Mouse (Mus musculus) lung, postnatal 0 days (tissue): ENCODE measurements around the gene Chm. TPM values are rescaled to one million over a fixed set of nuclear protein-coding genes. Genes with fewer than 3 reads are reported as not detected.
"Not testable (repeated sequence)": the region's sequence is repeated elsewhere in the genome, so short reads cannot be mapped to it uniquely, and the experiment has no call there.

ENCODE experiments used
- ATAC-seq: fragments of 200-750 bp; cut with Nextera tagmentation; 2 replicates; pipeline ENCODE4 v1.8.0; 2017; ENCODE audit warnings: moderate library complexity
- DNase-seq: peaks from one replicate; pipeline ENCODE4 v3.0.0-alpha.2; 2016; ENCODE audit warnings: low spot score
- H3K27ac ChIP-seq: fragments of 300-500 bp; sonication (generic); 2 replicates; pipeline ENCODE4 v1.5.1; 2014; ENCODE audit warnings: antibody characterized with exemption, mild to moderate bottlenecking, low read length, mixed read lengths
- H3K27me3 ChIP-seq: fragments of 300-500 bp; sonication (generic); replicated peaks from 2 replicates; pipeline ENCODE4 v1.6.1; 2014; ENCODE audit warnings: low read length, mixed read lengths; ENCODE audit not compliant: insufficient read depth
- H3K36me3 ChIP-seq: fragments of 300-500 bp; sonication (generic); 2 replicates; pipeline ENCODE4 v1.6.1; 2014; ENCODE audit warnings: low read length, mixed read lengths; ENCODE audit not compliant: insufficient read depth
- H3K4me1 ChIP-seq: fragments of 300-500 bp; sonication (generic); 2 replicates; pipeline ENCODE4 v1.6.1; 2014; ENCODE audit warnings: antibody characterized with exemption, low read depth, low read length, mixed read lengths; ENCODE audit not compliant: insufficient read depth
- H3K4me2 ChIP-seq: fragments of 300-500 bp; sonication (generic); replicated peaks from 2 replicates; pipeline ENCODE4 v1.6.1; 2014; ENCODE audit warnings: low read depth, mild to moderate bottlenecking, low read length, moderate library complexity, mixed read lengths
- H3K4me3 ChIP-seq: fragments of 300-500 bp; sonication (generic); 2 replicates; pipeline ENCODE4 v1.5.1; 2014; ENCODE audit warnings: low read depth, low read length
- H3K9ac ChIP-seq: fragments of 300-500 bp; sonication (generic); replicated peaks from 2 replicates; pipeline ENCODE4 v1.6.1; 2014; ENCODE audit warnings: low read depth, mild to moderate bottlenecking
- H3K9me3 ChIP-seq: fragments of 300-500 bp; sonication (generic); 2 replicates; pipeline ENCODE4 v1.6.1; 2016; ENCODE audit warnings: low read length, mixed read lengths
- CTCF ChIP-seq: IDR thresholded peaks from 2 replicates; pipeline ENCODE4 v1.5.1; 2016; ENCODE audit warnings: antibody characterized with exemption, mild to moderate bottlenecking
- EP300 ChIP-seq: IDR thresholded peaks from 2 replicates; pipeline ENCODE4 v1.6.1; 2016; ENCODE audit warnings: antibody characterized with exemption, mild to moderate bottlenecking, control low read depth
- WGBS: fragments of 180-500 bp; shearing (Covaris S2); extraction: QIAGEN DNeasy Blood & Tissue Kit; methylation state at CpG from one replicate; pipeline ENCODE4 v1.1.7; 2014; 5-methylcytosine and 5-hydroxymethylcytosine counted together
- polyA plus RNA-seq: library from polyadenylated mRNA; unstranded; fragments of >200 nt; fragmentation: Nextera tagmentation; extraction: Ambion mirVana; gene quantifications from 2 replicates; pipeline ENCODE4 v1.2.1, GENCODE M21; 2015

The Chm gene
- 7.8 and 8.2 TPM in 2 replicates for polyA plus RNA-seq

DNA sequence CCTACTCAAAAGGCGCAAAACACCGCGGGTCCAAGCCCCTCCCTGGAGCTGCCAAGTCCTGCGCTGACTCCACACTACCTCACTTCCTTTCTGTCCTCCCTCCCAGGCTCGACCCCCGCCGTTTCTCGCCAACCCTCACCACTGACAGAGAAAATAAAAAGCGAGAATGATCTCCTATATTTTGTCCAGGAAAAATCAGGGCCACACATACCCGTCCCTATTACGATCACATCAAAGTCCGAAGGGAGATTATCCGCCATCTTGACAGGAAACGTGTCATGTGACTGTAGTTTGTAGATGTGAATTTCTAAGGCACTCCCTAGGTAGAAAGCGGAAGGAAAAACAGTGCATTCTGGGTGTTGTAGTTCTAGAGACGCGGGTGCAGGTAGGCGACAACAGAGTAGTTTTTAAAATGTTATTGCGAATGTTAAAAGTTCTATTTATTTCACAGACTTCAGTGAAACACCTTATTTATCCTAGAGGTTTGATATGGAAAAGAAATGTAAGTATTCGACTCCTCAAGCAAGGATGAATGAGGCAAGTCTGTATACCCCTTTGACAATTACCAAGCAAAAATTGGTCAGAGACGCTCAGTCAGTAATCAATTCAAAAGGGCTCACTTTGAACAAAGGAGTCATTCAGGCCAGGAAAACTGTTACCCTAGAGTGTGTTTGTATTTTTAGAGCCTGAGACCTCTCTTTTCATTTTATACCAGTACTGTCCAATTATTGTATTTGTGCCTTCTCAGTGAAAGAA, at the start of gene Chm:
TSS of gene Chm (minus strand) at position 288 of the 756 bp plus-strand sequence.
- DNase-seq (peak; percentile 90), ATAC-seq (peak; percentile 94)
- Histone ChIP-seq H3K9me3 (no peaks in the 10 kb centered on the region), H3K4me3 (peak within 1 kb of the TSS; percentile 60), H3K27ac (peak within 1 kb of the TSS; percentile 60), H3K9ac (peak within 1 kb of the TSS; percentile 43), H3K4me1 (no peaks in the 10 kb centered on the region), H3K36me3 (no peaks in the 10 kb centered on the region), H3K27me3 (no peaks in the 10 kb centered on the region), H3K4me2 (peak within 1 kb of the TSS; percentile 50)
- WGBS: 5% methylated on average over 21 of the region's 21 CpGs
- TF ChIP-seq EP300: no peak
- TF ChIP-seq CTCF: no peak

DNA sequence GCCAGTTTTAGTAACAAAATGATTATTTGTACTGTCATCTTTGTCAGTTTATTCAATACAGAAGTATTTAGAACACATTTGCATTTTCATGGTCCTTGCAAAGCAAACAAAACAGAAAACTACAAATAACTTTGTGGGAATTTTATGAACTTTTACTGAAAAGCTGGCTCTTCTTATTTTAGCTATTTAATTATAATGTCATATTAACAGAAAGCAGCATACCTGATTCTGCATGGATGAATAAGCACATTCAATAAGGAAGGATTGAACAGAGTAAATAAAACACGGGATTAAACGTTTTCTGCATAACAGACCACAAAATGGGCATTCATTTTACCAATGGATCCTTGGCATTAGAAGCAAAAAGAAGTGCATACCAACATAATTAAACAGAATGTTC, 8.6 kb upstream of the Chm start:
- 32% methylated on average over 2 of the region's 2 CpGs for WGBS
- H3K27ac ChIP-seq: no peak overlapping the region
- TF ChIP-seq EP300 (no peak), CTCF (no peak)

DNA sequence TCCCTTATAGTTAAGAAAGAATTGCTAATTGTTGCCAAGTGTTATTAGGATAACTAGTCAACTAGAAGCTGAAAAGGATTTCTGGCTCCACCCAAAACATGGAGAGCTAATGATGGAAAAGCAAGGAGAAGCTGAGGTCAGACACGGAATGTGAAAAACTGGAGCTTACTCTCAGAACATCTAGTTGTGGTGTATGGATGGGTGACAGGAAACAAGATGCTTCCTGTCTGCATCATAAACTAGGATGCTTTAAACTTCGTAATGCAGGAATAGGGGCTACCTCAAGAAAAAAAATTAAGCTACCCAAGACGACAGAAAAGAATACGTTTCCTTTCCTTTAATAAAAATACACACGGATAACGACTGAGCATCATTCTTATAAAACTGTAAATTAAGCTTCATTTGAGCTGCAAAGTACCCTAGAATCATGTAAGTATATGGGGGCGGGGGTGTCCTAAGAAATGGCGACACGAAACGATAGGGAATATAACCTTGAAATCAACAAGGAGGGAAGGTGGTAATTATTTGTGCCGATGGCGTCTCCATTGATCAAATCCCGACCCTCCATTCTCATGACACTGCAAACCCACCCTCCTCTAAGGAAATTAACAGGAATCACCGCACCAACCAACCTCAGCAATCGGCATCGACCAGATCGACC, 618 bp downstream of the Chm start:
- H3K4me1 ChIP-seq: no peaks in the 10 kb centered on the region
- H3K27ac ChIP-seq: peak overlapping the region; percentile 60
- ATAC-seq (0 out of 2 replicates have a peak, but pooled peaks have one; percentile 5), DNase-seq (no peak)
- H3K4me2 ChIP-seq: peak overlapping the region; percentile 50
- peak overlapping the region; percentile 60 for H3K4me3 ChIP-seq
- no peaks in the 10 kb centered on the region for H3K36me3 ChIP-seq
- peak overlapping the region; percentile 43 for H3K9ac ChIP-seq
- TF ChIP-seq EP300 (no peak), CTCF (no peak)
- 4% methylated on average over 17 of the region's 17 CpGs for WGBS
- no peaks in the 10 kb centered on the region for H3K27me3 ChIP-seq
- H3K9me3 ChIP-seq: no peaks in the 10 kb centered on the region

More for the DNA sequence above, 8.6 kb upstream of the Chm start:
- ATAC-seq: no peak
- no peaks in the 10 kb centered on the region for H3K36me3 ChIP-seq
- H3K4me3 ChIP-seq: no peak overlapping the region
- H3K27me3 ChIP-seq: no peaks in the 10 kb centered on the region
- no peaks in the 10 kb centered on the region for H3K4me1 ChIP-seq
- no peak overlapping the region for H3K4me2 ChIP-seq
- H3K9me3 ChIP-seq: no peaks in the 10 kb centered on the region
- DNase-seq: no peak
- H3K9ac ChIP-seq: no peak overlapping the region

DNA sequence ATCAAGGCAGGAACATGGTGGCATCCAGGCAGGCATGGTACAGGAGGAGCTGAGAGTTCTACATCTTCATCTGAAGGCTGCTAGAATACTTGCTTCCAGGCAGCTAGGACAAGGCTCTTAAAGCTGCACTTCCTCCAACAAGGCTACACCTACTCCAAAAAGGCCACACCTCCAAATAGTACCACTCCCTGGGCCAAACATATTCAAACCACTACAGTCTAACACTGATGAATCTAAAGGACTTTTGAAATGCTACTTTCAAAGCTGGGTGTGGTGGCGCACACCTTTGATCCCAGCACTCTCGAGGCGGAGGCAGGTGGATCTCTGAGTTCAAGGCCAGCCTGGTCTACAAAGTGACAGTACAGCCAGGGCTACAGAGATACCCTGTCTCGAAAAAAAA, 4.5 kb downstream of the Chm start:
- not testable (repeated sequence) for H3K36me3 ChIP-seq
- WGBS: 72% methylated on average over 4 of the region's 4 CpGs

DNA sequence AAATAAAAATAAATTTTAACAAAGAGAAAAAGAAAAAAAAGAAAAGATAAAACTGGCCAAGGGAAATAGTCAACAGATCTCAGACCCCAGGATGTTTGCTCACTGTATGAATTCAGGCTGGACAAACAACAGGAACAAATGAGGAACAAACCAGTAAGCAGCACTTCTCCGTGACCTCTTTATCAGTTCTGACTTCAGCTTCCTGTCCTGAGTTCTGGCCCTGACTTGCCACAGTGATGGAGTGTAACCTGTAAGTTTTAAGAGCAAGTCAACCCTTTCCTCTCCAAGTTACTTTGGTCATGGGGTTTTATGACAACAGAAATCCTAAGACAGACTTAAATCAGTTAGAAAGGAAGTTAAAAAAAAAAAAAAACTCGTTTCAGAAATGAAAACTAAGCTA, 12.6 kb downstream of the Chm start:
- Histone ChIP-seq H3K4me2 (no peak overlapping the region), H3K4me1 (no peaks in the 10 kb centered on the region), H3K4me3 (no peak overlapping the region), H3K36me3 (no peaks in the 10 kb centered on the region), H3K27ac (no peak overlapping the region), H3K9me3 (no peaks in the 10 kb centered on the region), H3K27me3 (no peaks in the 10 kb centered on the region), H3K9ac (no peak overlapping the region)
- TF ChIP-seq EP300 (no peak), CTCF (no peak)
- DNase-seq (no peak), ATAC-seq (no peak)
- WGBS: 36% methylated on average over 2 of the region's 2 CpGs

More for the DNA sequence above, 4.5 kb downstream of the Chm start:
- not testable (repeated sequence) for ATAC-seq, H3K9me3 ChIP-seq, H3K27ac ChIP-seq, H3K9ac ChIP-seq, DNase-seq, H3K4me1 ChIP-seq, H3K4me2 ChIP-seq, H3K27me3 ChIP-seq, H3K4me3 ChIP-seq

DNA sequence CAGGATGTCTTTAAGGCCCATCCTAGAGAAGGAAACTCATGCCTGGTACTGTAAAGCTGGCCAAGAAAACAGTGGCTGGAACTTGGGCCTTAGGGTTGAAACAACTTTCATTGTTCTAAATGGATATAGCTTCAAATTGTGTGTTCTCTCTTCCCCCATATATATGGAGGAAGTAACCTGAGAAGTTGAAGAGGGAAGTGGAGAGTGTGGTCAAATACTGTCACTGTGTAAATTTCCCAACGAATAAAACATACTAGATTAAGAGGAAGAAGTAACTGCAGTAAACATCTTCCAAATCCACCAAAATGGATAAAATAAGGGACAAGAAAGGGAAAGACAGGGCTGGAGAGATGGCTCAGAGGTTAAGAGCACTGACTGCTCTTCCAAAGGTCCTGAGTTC, 13.0 kb downstream of the Chm start:
- 19% methylated on average over 1 of the region's 1 CpGs for WGBS
- no peak overlapping the region for H3K4me3 ChIP-seq

More for the DNA sequence above, 13.0 kb downstream of the Chm start:
- TF ChIP-seq CTCF: no peak
- TF ChIP-seq EP300: no peak
- H3K27me3 ChIP-seq: no peaks in the 10 kb centered on the region
- no peak overlapping the region for H3K4me2 ChIP-seq
- no peak overlapping the region for H3K9ac ChIP-seq
- no peak for DNase-seq
- no peak for ATAC-seq
- no peaks in the 10 kb centered on the region for H3K36me3 ChIP-seq
- no peak overlapping the region for H3K27ac ChIP-seq
- no peaks in the 10 kb centered on the region for H3K9me3 ChIP-seq
- H3K4me1 ChIP-seq: no peaks in the 10 kb centered on the region
